Mouse (Mus musculus) heart, embryonic 11.5 days (tissue): Measurements from ENCODE around the gene Mei1. TPM values are rescaled to one million over a fixed set of nuclear protein-coding genes. Genes with fewer than 3 reads are reported as not detected.
A peak's percentile ranks its signal among the peaks of the same experiment; 100 is the strongest.

ENCODE experiments used
- ATAC-seq: fragments of 200-750 bp; cut with Nextera tagmentation; replicated peaks from 2 replicates; pipeline ENCODE4 v1.8.0; 2017; ENCODE audit warnings: moderate library complexity; ENCODE audit not compliant: insufficient number of reproducible peaks, low FRiP score, low TSS enrichment
- H3K27ac ChIP-seq: fragments of 300-500 bp; sonication (generic); 2 replicates; pipeline ENCODE4 v1.5.1; 2014; ENCODE audit warnings: mild to moderate bottlenecking, low read depth, low read length
- H3K27me3 ChIP-seq: fragments of 300-500 bp; sonication (generic); 2 replicates; pipeline ENCODE4 v1.6.1; 2014; ENCODE audit warnings: mild to moderate bottlenecking, low read length, mixed read lengths; ENCODE audit not compliant: control insufficient read depth, insufficient read depth
- H3K36me3 ChIP-seq: fragments of 300-500 bp; sonication (generic); 2 replicates; pipeline ENCODE4 v1.6.1; 2014; ENCODE audit warnings: mild to moderate bottlenecking, low read length, moderate library complexity, mixed read lengths; ENCODE audit not compliant: control insufficient read depth, insufficient read depth
- H3K4me1 ChIP-seq: fragments of 300-500 bp; sonication (generic); 2 replicates; pipeline ENCODE4 v1.6.1; 2014; ENCODE audit warnings: low read length; ENCODE audit not compliant: control insufficient read depth, insufficient read depth
- H3K4me2 ChIP-seq: fragments of 300-500 bp; sonication (generic); 2 replicates; pipeline ENCODE4 v1.6.1; 2014; ENCODE audit warnings: mild to moderate bottlenecking, moderate library complexity
- H3K4me3 ChIP-seq: fragments of 300-500 bp; sonication (generic); 2 replicates; pipeline ENCODE4 v1.5.1; 2014; ENCODE audit warnings: low read depth, low read length
- H3K9ac ChIP-seq: fragments of 300-500 bp; sonication (generic); 2 replicates; pipeline ENCODE4 v1.6.1; 2014; ENCODE audit warnings: mild to moderate bottlenecking, low read depth, low read length, moderate library complexity
- H3K9me3 ChIP-seq: fragments of 300-500 bp; sonication (generic); replicated peaks from 2 replicates; pipeline ENCODE4 v1.6.1; 2016; ENCODE audit warnings: low read length; ENCODE audit not compliant: control insufficient read depth
- WGBS: fragments of 180-500 bp; shearing (Covaris S2); extraction: QIAGEN DNeasy Blood & Tissue Kit; methylation state at CpG from one replicate; pipeline ENCODE4 v1.1.7; 2014; ENCODE audit not compliant: insufficient replicate concordance; 5-methylcytosine and 5-hydroxymethylcytosine counted together
- polyA plus RNA-seq: library from polyadenylated mRNA; unstranded; fragments of >200 nt; fragmentation: Nextera tagmentation; extraction: Ambion mirVana; gene quantifications from 2 replicates; pipeline ENCODE4 v1.2.1, GENCODE M21; 2014

Mei1 gene
- polyA plus RNA-seq, 1 experiment from 2014 or later, result not detected

DNA sequence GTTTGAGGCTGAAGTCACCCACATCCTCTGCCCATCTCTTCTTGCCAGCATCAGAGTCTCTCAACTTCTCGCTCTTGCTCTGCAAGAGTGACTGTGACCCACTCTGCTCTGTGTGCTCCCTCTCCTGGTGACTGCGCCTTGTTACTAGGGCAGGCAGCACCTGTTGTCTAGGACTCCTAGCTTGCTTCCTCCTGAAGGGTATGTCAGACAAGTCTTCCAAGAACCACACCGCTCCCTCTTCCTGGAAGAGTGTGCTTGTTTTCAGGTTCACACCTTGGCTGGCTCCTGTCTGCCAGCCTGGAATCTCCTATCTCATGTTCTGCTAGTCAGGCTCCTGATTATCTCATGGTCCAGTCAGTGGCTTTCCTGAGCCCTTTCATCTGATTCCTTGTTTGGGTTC, 70.6 kb downstream of the Mei1 start:
- no peak overlapping the region for H3K4me3 ChIP-seq
- WGBS, result 52% methylated on average over 3 of the region's 3 CpGs
- no peaks in the 10 kb centered on the region for H3K9me3 ChIP-seq
- H3K4me2 ChIP-seq, result no peak overlapping the region
- no peaks in the 10 kb centered on the region for H3K36me3 ChIP-seq
- peaks cover 20% of the 10 kb centered on the region for H3K4me1 ChIP-seq
- H3K27me3 ChIP-seq, result no peaks in the 10 kb centered on the region
- no peak overlapping the region; the same call in 1 of the 2 replicates for H3K9ac ChIP-seq
- peak overlapping the region; percentile 46; the same call in 1 of the 2 replicates for H3K27ac ChIP-seq
- ATAC-seq, result no peak

DNA sequence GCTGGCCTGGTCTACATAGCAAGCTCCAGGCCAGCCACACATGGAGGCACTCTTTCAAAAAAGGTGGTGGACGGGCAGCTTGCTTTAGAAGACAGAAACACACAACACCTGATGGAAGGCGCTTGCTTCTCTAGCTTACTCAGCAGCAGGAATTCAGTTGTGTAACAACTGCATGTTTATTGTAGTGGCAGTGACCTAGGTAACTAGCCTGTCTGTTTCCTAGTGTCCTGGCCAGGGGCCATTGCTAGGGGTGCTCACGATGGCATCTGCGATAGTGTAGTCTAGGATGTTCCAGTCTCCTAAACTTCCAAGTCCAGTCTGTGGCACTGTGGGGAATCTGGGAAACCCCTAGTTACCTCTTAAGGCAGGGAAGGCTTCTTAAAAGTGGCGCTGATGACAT, 74.4 kb downstream of the Mei1 start:
- Histone ChIP-seq H3K4me1 (peaks cover 36% of the 10 kb centered on the region), H3K36me3 (no peaks in the 10 kb centered on the region), H3K9ac (no peak overlapping the region), H3K9me3 (no peaks in the 10 kb centered on the region), H3K27me3 (no peaks in the 10 kb centered on the region), H3K27ac (no peak overlapping the region), H3K4me2 (no peak overlapping the region), H3K4me3 (no peak overlapping the region)
- ATAC-seq, result no peak
- WGBS, result 86% methylated on average over 5 of the region's 5 CpGs

DNA sequence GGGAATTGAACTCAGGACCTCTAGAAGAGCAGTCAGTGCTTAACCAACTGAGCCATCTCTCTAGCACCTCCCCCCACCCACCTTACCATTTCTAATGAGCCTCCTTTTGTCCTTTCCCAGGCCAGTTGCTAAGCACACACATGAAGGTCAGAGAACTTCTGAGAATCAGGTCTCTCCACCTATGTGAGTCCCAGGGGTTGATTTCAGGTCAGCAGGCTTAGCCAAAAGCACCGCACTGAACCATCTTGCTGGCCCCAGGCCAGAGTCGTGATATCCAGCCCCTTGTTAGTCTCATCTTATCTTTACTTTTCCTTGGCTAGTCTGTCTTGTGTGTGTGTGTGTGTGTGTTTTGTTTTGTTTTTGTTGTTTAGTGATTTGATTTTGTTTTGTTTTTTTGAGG, 75.6 kb downstream of the Mei1 start:
- H3K36me3 ChIP-seq, result no peaks in the 10 kb centered on the region
- ATAC-seq, result no peak
- no peak overlapping the region for H3K9ac ChIP-seq
- WGBS, result 21% methylated on average over 2 of the region's 2 CpGs
- no peaks in the 10 kb centered on the region for H3K9me3 ChIP-seq
- no peak overlapping the region for H3K4me2 ChIP-seq
- H3K27me3 ChIP-seq, result no peaks in the 10 kb centered on the region
- H3K27ac ChIP-seq, result peak overlapping the region; percentile 91
- H3K4me1 ChIP-seq, result peaks cover 34% of the 10 kb centered on the region
- H3K4me3 ChIP-seq, result no peak overlapping the region

DNA sequence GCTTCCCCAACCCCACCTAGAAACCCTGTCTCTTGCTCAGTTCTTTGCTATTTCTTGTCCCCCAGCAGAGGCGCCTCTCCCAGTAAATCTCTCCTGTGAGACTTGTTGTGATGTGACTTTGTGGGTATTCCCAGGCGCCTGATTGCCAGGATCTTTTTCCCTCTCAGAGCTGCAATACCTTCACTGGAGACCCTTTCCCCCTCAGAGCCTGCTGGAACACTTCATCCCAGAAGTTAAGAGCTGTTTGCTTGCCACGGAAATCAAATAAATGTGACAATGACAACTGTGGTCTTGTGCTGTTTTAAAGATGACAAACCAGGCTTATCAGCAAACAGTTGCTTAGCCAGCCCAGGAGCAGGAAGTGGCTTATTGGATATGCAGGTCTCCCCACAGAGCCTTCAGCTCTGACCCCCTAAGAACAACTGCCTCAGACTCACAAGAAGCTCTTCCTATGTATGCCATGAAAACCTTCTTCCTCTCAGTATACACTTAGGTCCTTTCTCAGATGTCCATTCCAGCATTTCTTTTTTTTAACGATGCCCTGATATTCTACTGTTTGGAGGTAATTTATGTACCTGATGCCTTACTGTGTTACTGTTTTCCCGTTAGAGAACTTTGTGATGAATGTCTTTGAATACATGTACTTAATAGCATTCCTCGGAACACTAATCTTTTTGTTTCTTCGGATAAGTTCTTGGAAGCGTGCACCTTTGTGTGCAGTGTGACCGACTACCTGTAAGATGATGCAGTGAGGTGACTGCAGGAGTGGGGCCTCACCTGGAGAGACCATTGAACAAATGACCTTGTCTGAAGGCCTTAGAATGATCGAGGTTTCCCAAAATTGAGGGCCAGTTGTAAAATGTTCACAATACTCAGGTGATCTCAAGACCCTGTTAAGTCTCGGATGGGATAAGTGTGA, 76.3 kb downstream of the Mei1 start:
- no peak for ATAC-seq
- Histone ChIP-seq H3K4me3 (peak overlapping the region; percentile 84), H3K27ac (peak overlapping the region; percentile 91), H3K4me2 (peak overlapping the region; percentile 93), H3K9ac (peak overlapping the region; percentile 0; the same call in 1 of the 2 replicates), H3K9me3 (no peaks in the 10 kb centered on the region), H3K36me3 (no peaks in the 10 kb centered on the region), H3K27me3 (no peaks in the 10 kb centered on the region), H3K4me1 (peaks cover 27% of the 10 kb centered on the region)
- WGBS, result 15% methylated on average over 11 of the region's 11 CpGs

DNA sequence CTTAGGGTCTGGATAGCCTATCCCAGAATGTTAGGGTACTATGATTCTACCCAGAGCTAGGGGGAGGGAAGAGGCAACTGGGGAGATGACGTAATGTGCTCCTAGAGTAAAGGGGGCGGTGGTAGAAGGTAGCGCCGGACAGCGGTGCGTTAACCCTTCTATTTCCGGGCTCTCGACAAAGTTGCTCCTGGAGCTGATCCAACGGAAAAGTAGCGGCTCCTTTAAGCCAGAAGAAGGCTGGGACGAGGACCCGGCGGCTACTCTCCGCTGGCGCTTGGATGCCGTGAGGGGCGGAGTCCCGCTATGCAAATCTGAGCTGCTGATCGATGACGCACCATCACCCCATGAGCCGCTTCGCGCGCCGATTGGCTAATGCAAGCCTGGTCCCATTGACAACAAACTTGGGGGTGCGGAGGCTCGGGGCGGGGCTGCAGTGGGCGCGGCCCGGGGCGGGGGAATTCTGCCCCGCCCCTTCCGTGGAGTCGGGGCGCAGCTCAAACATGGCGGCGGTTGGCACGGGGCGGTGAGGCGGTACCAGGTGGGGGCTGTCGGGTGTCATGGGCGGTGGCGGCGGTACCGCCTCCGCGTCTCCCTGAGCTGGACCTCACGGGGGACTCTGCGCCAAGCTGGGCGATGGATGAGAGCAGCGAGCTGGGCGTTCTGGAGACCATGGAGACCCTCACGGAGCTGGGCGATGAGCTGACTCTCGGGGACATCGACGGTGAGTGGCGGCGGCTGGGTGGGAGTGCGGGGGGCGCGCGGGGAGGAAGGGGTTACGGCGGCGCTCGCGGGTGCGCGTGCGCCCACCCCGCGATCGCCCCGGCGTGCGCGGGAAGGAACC, 77.2 kb downstream of the Mei1 start, which contains the start of gene Srebf2:
Srebf2 (plus strand) TSS at position 412 of the 841 bp plus-strand sequence.
- Histone ChIP-seq H3K4me1 (peaks cover 21% of the 10 kb centered on the region), H3K4me2 (peak within 1 kb of the TSS; percentile 93), H3K4me3 (peak within 1 kb of the TSS; percentile 84), H3K27ac (peak within 1 kb of the TSS; percentile 91), H3K9me3 (no peaks in the 10 kb centered on the region), H3K27me3 (no peaks in the 10 kb centered on the region), H3K36me3 (no peaks in the 10 kb centered on the region), H3K9ac (peak within 1 kb of the TSS; percentile 90)
- peak; percentile 96 for ATAC-seq
- WGBS, result under 1% methylated on average over 75 of the region's 79 CpGs

DNA sequence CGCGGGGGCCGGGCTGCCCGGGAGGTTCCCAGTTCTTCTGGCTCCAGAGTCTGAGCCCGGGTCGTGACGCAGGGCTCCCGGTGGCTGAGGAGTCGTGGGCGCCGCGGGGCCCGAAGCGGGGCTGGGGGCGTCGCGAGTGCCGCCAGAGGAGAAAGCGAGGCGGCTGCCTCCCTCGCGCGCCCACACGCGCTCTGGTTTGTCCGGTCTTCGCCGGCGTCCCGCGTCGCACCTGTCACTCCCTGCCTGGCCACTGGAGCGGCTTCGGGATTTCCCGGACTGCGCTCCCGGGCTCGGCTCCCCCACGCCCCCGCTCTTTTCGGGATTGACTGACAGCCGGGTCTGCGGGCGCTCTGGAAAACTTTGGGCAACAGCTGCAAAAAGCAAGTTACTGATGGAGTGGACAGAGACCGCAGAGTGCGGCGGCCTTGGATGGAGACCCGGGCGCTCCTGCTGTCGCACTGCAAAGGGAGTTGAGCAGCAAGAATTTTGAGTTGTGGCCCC, 77.9 kb downstream of the Mei1 start:
- peaks cover 21% of the 10 kb centered on the region for H3K4me1 ChIP-seq

DNA sequence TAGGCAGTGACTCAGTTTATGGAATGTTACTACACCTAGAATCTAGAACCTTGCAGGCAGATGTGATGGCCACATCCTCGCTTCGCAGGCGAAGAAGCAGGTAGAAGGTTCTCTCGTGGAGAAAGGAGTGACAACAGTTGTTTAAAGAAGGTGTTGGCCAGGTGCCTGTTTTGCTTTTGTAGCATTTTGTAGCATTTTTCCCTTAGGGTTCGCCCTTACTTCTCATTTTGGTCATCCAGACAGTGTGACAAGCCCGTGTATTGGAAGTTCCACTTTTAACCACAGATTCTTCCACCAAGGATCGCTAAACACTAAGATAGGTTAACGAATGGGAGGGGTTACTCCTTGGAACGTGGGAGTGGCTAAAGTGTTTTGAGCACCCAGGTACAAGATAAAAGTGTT, 78.7 kb downstream of the Mei1 start:
- peak overlapping the region; percentile 90 for H3K9ac ChIP-seq
- no peaks in the 10 kb centered on the region for H3K36me3 ChIP-seq
- no peaks in the 10 kb centered on the region for H3K9me3 ChIP-seq
- no peak for ATAC-seq
- H3K4me2 ChIP-seq, result peak overlapping the region; percentile 93
- H3K27ac ChIP-seq, result no peak overlapping the region
- peaks cover 21% of the 10 kb centered on the region for H3K4me1 ChIP-seq
- 28% methylated on average over 9 of the region's 9 CpGs for WGBS
- H3K4me3 ChIP-seq, result peak overlapping the region; percentile 84
- no peaks in the 10 kb centered on the region for H3K27me3 ChIP-seq

More for the DNA sequence above, 77.9 kb downstream of the Mei1 start:
- Histone ChIP-seq H3K4me3 (peak overlapping the region; percentile 84), H3K27me3 (no peaks in the 10 kb centered on the region), H3K36me3 (no peaks in the 10 kb centered on the region), H3K4me2 (peak overlapping the region; percentile 93), H3K9ac (peak overlapping the region; percentile 90), H3K27ac (peak overlapping the region; percentile 88), H3K9me3 (no peaks in the 10 kb centered on the region)
- under 1% methylated on average over 50 of the region's 50 CpGs for WGBS
- ATAC-seq, result peak; percentile 7; the same call in 1 of the 2 replicates

DNA sequence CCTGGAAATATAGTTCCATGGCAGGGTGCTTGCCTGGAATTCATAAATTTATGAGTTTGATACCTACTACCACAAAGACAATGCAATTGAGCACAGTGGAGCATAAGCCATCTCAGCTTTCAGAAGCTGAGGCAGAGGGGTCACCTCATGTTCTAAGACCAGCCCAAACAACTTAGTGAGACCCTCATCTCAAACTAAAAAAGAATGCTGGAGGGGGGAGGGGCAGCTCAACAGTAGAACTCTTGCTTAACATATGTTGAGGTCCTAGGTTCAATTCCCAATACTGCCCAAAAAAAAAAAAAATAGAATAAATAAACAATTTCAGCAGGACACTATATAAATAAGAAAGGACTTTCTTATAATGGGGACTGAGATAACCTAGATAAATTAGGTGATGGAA, 80.2 kb downstream of the Mei1 start:
- Histone ChIP-seq H3K9ac (no peak overlapping the region), H3K27ac (no peak overlapping the region), H3K36me3 (no peaks in the 10 kb centered on the region), H3K27me3 (no peaks in the 10 kb centered on the region), H3K4me3 (no peak overlapping the region), H3K4me1 (peaks cover 23% of the 10 kb centered on the region), H3K9me3 (no peaks in the 10 kb centered on the region), H3K4me2 (no peak overlapping the region)
- no peak for ATAC-seq
